Mouse (Mus musculus) adrenal gland, postnatal 10 days (tissue): ENCODE measurements around the gene Sall1. TPM values are rescaled to one million over a fixed set of nuclear protein-coding genes. Genes with fewer than 3 reads are reported as not detected.

ENCODE experiments used
- DNase-seq: peaks from one replicate; pipeline ENCODE4 v3.0.0; 2021; ENCODE audit warnings: mixed read lengths
- total RNA-seq, 2 experiments: library from RNA; stranded (reverse); gene quantifications; 2 replicates each; pipeline ENCODE4 v1.2.3; 2021

The Sall1 gene
- total RNA-seq, 2 experiments from 2014 or later, result 1.6 to 4.3 TPM

DNA sequence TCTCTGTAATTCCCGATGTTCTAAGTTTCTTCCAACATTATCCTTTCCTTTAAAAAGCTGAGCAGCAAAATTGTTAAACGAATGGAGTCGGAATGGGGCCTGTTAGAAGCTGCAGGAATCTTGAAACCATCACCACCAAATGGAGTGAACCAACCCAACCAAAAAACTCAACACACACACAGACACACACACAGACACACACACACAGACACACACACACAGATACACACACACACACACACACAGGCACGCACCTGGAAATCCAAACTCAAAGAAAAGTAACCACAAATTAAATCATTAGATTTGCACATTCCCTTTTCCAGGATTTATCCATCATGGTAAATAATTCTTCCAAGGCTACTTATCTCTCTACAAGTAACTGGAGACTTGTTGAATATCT lies 5.0 kb downstream of the Sall1 start:
- DNase-seq, result no peak

- no peak for DNase-seq
These were observed 6.3 kb downstream of the Sall1 start for GRCm38 (mm10) chr8:89037536-89038236.

DNA sequence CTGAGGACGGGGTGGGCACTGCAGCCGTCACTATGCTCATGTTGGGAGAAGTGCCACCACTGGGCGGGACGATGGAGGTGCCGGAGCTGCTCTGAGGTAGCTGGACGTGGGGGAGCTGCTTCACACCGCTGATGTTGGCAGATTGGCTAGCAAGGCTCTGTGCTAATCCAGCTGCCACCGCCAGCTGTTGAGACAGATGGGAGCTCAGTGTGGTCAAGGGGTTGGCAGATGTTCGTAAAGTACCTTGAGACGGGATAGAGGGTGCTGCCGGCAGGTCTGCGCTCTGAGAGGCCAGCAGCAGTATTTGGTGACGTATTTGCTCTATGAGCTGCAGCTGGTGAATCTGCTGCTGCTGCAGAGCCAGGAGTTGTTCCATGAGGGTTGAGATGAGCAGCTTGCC lies 11.6 kb downstream of the Sall1 start:
- DNase-seq, result no peak

DNA sequence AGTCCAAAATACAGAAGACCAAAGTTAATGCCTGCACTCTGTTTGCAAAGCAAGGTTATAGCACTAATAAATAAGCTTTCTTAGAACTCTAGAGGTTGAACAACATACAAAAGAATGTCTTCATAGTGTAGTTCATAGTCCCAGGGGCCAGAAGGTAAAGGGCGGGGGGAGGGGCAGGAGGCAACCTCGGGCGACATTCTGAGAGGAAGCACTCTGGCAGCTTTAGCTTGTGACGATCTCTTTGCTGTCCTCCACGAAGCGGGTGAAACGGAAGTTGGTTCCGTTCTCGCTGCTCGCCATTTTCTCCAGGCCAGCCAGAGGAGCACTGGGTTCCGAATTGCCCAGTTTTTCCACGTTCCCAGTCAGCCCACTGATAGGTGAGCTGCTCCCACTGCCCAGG lies 15.8 kb downstream of the Sall1 start:
- no peak for DNase-seq

DNA sequence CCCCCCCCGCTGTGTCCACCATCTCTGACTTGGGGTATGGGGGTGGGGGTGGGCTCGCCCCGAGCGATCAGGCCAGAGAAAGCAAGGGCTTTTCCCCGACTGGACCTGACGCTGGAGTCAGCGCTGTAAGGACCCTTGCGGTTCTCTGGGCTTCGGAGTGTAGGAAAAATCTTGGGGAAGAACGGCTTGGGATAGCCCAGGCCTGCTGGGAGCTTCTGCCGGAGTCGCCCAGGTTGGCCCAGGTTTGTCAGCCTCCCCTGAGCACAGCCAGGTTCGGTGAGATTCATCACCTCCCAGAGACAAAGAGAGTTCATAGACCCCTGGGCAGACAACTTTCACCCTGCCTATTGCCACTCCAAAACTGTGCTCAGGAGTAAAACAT lies 17.8 kb downstream of the Sall1 start:
- no peak for DNase-seq

- DNase-seq, result no peak
These were observed 18.5 kb downstream of the Sall1 start for GRCm38 (mm10) chr8:89025281-89026138.

- DNase-seq, result no peak
These were observed 19.2 kb downstream of the Sall1 start for GRCm38 (mm10) chr8:89024796-89025195.

DNA sequence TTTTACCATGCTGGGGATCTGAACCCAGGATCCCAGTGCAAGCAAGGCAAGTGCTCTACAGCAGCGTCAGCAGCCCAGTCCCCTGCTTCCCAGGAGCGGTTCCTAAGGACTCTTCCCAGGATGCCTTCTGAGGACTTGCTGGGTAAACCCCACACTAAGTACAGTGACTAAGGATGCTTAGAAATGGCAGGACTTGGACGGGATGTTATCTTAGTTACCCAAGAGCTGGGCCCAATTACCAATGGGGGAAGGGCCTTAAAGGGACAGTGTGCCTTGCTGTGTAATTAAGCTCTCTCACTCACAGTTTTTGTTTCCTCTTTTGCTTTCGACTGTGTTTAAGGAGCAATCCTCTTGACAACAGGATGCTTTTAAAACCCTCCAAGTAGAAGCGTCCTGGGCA lies 22.8 kb downstream of the Sall1 start:
- no peak for DNase-seq

DNA sequence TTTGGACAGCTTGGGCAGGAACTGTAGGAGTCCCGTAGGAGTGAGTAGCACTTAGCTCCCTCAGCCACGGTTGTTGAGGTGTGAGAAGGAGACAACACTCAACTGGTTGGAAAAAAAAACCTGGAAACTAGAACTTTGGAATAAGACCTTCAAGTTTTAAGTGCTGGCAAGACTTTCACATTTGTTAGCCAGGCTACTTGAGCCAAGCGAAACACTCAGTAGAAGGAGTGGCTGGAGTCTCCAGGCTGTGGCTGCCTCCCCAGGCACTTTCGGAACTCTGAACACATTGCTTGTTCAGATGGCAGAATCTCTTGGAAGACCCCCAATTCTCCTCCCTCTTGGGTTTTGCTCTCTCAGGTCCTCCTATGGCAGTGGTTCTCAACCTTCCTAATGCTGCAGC lies 26.1 kb downstream of the Sall1 start:
- no peak for DNase-seq

DNA sequence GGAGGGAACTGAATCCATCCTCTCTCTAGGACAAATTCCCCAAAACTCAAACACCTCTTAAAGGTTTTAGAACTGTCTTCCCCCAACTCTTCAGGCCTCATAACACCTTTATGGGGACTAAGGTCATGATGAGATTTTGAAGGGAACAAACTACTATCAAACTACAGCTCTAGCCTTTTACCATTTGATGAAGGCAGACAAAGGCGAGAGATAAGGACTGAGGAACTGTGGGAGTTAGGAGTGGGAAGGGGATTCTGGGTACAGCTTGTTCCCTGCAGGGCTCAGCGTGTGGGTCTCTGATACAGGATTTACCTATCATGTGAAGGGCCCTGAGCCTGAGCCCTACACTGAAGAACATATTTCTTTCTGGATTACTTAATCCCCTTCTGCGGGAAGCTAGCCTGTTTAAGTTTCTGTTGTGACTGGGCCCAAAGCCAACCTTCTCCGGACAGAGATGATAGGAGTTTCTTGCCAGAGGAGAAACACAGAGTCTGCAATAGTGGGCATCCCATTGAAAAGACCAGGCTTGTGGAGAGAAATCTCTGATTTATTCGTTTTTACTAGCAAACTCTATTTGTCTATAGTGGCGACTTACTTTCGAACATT lies 27.4 kb downstream of the Sall1 start:
- DNase-seq, result no peak

DNA sequence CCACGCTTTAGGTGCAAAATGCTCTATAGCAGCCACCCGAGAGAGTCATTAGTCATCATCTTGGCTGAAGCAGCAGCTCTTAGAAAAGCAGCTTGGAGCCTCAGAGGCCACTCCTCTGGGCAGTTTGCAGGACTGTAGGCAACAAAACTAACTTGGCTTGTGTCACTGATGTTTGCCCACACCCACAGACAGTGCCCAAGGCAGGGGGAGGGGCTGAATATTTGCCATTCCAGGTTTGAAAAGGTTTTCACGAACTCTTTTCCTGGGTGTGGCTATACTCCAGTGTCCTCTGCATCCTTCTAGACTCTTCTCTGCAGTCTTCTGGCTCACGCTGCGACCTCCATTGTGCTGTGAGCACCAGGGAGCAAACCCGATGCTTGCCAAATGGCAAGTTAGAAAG lies 28.4 kb downstream of the Sall1 start:
- no peak for DNase-seq

DNA sequence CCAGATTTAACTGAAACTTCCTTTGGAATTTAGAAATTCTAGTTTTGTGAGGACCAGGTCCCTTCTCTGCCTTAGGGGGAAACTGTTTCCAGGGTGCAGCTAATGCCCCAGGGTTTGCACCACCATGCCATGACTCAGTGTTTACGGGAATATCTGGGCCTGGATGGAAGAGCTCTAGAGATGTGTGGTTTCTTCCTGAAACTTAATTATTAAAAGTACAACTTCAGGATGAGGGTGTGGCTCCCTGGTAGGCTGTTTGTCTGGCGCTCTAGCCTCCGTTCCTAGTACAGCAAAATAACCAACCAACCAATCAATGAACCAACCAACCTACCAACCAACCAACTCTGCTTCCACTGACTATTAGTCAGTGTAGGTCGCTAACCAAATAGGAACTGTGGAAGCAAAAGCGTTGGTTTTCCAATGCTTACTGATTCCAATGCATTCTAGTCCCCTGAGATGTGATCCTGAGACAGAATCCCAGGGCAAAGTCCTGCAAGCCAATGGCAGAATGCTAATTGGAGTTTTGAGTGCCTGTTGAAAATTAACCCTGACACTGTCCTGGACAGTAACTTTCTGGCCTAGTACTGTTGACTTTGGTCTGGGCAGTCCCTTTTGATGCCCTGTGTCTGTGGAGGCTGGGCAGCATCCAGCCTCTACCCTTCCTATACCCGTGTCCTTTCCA lies 31.0 kb downstream of the Sall1 start:
- DNase-seq, result no peak

GRCm38 (mm10) chr8:89012024-89012712 lies 31.8 kb downstream of the Sall1 start:
- DNase-seq, result no peak

- no peak for DNase-seq
These were observed 35.2 kb downstream of the Sall1 start for GRCm38 (mm10) chr8:89008784-89009183.

GRCm38 (mm10) chr8:89007114-89007513 lies 36.8 kb downstream of the Sall1 start:
- no peak for DNase-seq

DNA sequence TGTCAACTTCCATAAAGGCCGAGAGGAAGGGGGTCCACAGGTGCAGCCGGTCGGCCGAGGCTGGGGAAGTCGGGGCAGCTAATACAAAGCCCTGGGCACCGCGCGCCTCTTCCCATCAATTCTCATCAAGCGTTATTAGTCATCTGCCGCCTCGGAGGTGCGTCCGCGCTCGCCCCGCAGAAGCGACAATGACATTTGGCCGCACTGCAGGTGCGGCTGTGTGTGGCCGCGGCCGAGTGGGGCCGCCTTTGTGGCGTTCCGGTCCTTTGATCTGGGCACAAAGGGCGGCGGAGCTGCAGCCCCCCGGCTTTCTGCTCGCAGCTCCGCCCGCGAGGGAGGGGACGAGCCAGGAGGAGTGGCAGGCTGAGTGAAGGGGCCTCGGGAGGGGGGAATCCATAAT lies 37.5 kb downstream of the Sall1 start:
- DNase-seq, result no peak

DNA sequence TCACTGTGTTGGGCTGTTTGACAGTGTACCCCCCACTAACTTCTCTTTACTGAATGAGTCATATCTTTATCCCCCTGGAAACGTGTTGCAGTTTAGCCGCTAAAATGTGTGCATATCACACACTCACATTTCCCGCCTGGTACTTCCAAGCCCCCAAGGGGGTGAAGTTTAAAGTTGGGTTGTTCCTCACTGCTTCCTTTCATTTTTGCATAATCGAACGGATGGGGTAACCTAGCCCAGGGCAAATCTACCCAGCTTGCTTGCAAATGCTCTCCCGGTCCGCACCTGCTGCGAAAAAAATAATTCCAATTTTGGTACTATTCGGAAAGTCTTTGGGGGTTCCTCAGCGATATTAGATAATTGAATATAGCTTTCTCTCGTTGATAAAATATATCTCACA lies 38.2 kb downstream of the Sall1 start:
- no peak for DNase-seq

- DNase-seq, result no peak
These were observed 39.9 kb downstream of the Sall1 start for GRCm38 (mm10) chr8:89004041-89004440.

DNA sequence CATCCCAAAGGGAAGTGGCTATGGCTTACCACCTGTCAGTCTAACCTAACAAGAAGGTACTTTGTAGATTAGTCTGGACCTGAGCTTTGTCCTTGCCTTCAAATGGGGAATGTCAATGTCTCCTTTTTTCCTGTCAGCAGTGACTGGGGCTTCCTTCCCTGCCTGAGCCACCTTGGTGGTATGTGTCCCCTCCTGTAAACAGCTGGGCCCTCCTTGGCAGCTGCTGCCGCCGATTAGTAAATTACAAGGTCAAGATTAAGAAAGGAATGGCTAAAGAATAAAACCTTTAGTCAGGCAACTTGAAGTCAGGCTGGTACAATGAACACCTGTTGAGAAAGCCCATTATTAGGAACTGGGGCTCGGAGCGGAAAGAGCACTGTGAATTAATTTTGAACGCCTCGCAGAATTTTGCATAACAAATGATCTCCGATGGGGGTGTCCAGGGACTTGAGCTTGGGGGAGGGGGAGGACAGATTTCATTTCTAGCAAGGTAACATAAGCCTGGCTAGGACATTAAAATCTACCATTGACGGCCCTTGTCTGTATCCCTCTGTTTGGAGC lies 40.5 kb downstream of the Sall1 start:
- no peak for DNase-seq

- DNase-seq, result no peak
These were observed 41.8 kb downstream of the Sall1 start for GRCm38 (mm10) chr8:89002128-89002527.

DNA sequence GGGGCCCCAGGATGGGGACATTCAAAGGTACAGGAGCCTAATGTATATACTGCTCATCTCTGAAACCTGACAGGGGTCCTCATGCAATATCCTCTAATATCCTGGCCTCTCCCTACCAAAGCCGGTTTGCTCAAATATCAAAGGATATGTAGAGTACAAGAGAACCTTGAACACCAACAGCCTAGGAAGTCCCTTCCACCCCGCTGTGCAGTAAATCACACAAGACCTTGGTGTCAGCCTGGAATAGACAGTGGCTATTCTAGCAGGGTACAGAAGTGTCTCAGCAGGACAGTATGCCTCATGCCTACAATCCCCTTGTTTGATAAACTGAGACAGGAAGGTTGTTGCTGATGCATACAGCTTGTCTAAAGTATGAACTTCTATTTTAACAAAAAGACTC lies 46.7 kb downstream of the Sall1 start:
- DNase-seq, result no peak
